Mouse (Mus musculus) regulatory T cell (primary cell): ENCODE data around the gene Rhox3g.
"Not testable (repeated sequence)": the region's sequence is repeated elsewhere in the genome, so short reads cannot be mapped to it uniquely, and the experiment has no call there.

Experiments used
- in situ Hi-C: fragments of 300-600 bp; cut with MboI, MseI; formaldehyde crosslinking; loops from one replicate; pipeline ENCODE4 v1.15.1; 2025; ENCODE audit warnings: high pct_unique_total_duplicates

The Rhox3g gene

GRCm38 (mm10) chrX:37628512-37628911, at the start of gene Rhox3g:
Gene Rhox3g, minus strand, starts transcription at chrX:37628612.
- in situ Hi-C loops: not testable (repeated sequence)

GRCm38 (mm10) chrX:37673177-37673576, 44.8 kb upstream of the Rhox3g start, which contains the start of gene Rhox2h:
Gene Rhox2h, minus strand, starts transcription at chrX:37673277.
- in situ Hi-C loops: not testable (repeated sequence)

GRCm38 (mm10) chrX:37668664-37669063, 40.3 kb upstream of the Rhox3g start, which contains the start of gene Rhox3h:
Gene Rhox3h, minus strand, starts transcription at chrX:37668764.
- in situ Hi-C loops: not testable (repeated sequence)

GRCm38 (mm10) chrX:37651227-37651626, 22.8 kb upstream of the Rhox3g start, which contains the start of gene Rhox4g:
Gene Rhox4g, minus strand, starts transcription at chrX:37651327.
- in situ Hi-C loops: loop anchor here (10.0 kb wide), 1 partner anchor 556 kb away; no protein-coding TSS in a partner anchor

- in situ Hi-C loops: loop anchor here (5.0 kb wide), 1 partner anchor 401 kb away; the partner anchor contains the start of gene Rhox2a
Observed at GRCm38 (mm10) chrX:37643370-37643769, 15.0 kb upstream of the Rhox3g start, which contains the start of gene Rhox2g. Gene Rhox2g, minus strand, starts transcription at chrX:37643470.

GRCm38 (mm10) chrX:37607604-37608003, 20.8 kb downstream of the Rhox3g start, which contains the start of gene Rhox4f:
Gene Rhox4f, minus strand, starts transcription at chrX:37607704.
- in situ Hi-C loops: not testable (repeated sequence)

GRCm38 (mm10) chrX:37580692-37581091, 47.7 kb downstream of the Rhox3g start, which contains the start of gene Rhox3f:
Gene Rhox3f, plus strand, starts transcription at chrX:37580992.
- in situ Hi-C loops: not testable (repeated sequence)
